Mouse (Mus musculus) liver, adult 2 months (tissue): ENCODE results near the gene Gm47995.

Source experiments
- CTCF ChIP-seq: fragments of 200-500 bp; IDR thresholded peaks from 2 replicates; pipeline ENCODE4 v1.5.1; 2011; ENCODE audit warnings: low read depth, low read length, control low read depth
- POLR2A ChIP-seq: fragments of 200-500 bp; IDR thresholded peaks from 2 replicates; pipeline ENCODE4 v1.6.1; 2011; ENCODE audit warnings: low read length, control low read depth; ENCODE audit not compliant: insufficient read depth; ENCODE audit errors: extremely low read depth

DNA sequence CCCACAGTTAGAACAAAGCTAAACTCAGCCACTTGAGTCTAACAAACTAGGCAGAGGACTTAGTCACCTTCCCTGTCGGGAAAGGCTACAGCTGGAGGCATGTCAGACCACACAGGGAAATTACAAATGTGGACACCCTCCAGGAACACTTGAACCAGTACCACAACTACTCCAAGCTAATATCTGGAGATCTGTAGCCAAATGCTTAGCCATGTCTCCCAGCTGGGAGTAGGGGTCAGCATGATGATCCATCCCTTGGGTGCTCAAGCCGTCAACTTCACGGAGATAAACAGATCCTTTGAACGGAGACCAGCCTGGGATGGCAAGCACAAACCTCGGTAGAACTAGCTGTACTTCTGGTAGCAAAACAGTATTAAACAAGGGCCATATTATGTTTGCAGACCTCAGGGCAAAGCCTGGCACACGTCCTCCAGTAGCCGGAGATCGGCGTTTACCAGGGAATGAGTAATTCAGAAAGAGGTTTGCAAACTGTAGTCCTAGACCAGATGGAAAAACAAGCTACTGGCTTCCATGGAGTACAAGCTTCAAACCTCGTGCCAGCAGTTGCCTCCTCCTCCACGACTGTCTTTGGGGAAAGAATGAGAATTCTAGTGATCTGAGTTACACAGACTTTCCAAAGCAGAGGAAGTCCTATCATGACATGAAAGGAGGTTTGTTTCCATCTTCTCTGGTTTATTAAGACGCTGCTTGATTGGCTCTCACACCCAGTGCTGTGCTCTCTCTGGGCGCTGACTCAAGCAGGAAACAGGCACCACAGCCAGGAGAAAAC, 38.1 kb downstream of the Gm47995 start:
- TF ChIP-seq CTCF (no peak), POLR2A (no peak)
